Mouse (Mus musculus) liver, embryonic 14.5 days (tissue): ENCODE measurements around the gene Gm13199.

ENCODE experiments used
- CTCF ChIP-seq: IDR thresholded peaks from 2 replicates; pipeline ENCODE4 v1.5.1; 2016; ENCODE audit warnings: antibody characterized with exemption, low read depth, control low read depth
- EP300 ChIP-seq: IDR thresholded peaks from 2 replicates; pipeline ENCODE4 v1.6.1; 2016; ENCODE audit warnings: antibody characterized with exemption, low read depth

- TF ChIP-seq CTCF (no peak), EP300 (no peak)
Observed at GRCm38 (mm10) chr2:5822449-5822848, 40.3 kb downstream of the Gm13199 start.
